ENCODE assay signal across 24 mouse cellular contexts in genomic region chr8:7973791-7974190, GRCm38 (mm10).
DNase-seq lines count a peak whose midpoint lies in the region; ATAC-seq and TF ChIP-seq lines count a peak whose summit lies in the region.
"Had no signal": no experiment of that assay in that cellular context is flagged by ENCODE, and none has a peak within 500 bp of the region (broad histone marks: within the 10 kb centered on the region; RNA-seq: fewer than 3 reads in every experiment).

No protein-coding gene starts in this region.

- H3K36me3 ChIP-seq in embryonic facial prominence, embryonic 14.5 days (ENCODE audit: control insufficient read depth, insufficient read depth, low read length): no peaks in the 10 kb centered on the region
- H3K36me3 ChIP-seq in embryonic facial prominence, embryonic 10.5 days (replicated peaks): no peaks in the 10 kb centered on the region
- no peaks in the 10 kb centered on the region for H3K36me3 ChIP-seq in forebrain, embryonic 16.5 days (ENCODE audit: control insufficient read depth, insufficient read depth)
- H3K36me3 ChIP-seq in forebrain, embryonic 15.5 days: no peaks in the 10 kb centered on the region
- H3K36me3 ChIP-seq: embryonic facial prominence, embryonic 12.5 days; embryonic facial prominence, embryonic 15.5 days; forebrain, embryonic 12.5 days had no signal

- no peaks in the 10 kb centered on the region for H3K27me3 ChIP-seq in embryonic facial prominence, embryonic 14.5 days (replicated peaks; ENCODE audit: control insufficient read depth, insufficient read depth, low read length)
- H3K27me3 ChIP-seq in embryonic facial prominence, embryonic 10.5 days (replicated peaks; ENCODE audit: low read depth, poor library complexity, severe bottlenecking): no peaks in the 10 kb centered on the region
- H3K27me3 ChIP-seq in forebrain, embryonic 16.5 days (replicated peaks; ENCODE audit: control insufficient read depth, insufficient read depth, low read length): no peaks in the 10 kb centered on the region
- no peaks in the 10 kb centered on the region for H3K27me3 ChIP-seq in forebrain, embryonic 15.5 days
- H3K27me3 ChIP-seq: embryonic facial prominence, embryonic 12.5 days; embryonic facial prominence, embryonic 15.5 days; forebrain, embryonic 12.5 days; Patski had no signal

- no peak overlapping the region for H3K4me2 ChIP-seq in embryonic facial prominence, embryonic 14.5 days (ENCODE audit: low read depth, low read length)
- no peak overlapping the region for H3K4me2 ChIP-seq in forebrain, embryonic 16.5 days (ENCODE audit: low read length)
- no peak overlapping the region for H3K4me2 ChIP-seq in forebrain, embryonic 15.5 days (replicated peaks)
- H3K4me2 ChIP-seq: embryonic facial prominence, embryonic 12.5 days; embryonic facial prominence, embryonic 15.5 days; forebrain, embryonic 12.5 days had no signal

- DNase-seq in embryonic facial prominence, embryonic 14.5 days (ENCODE audit: low spot score): peak; percentile 32
- no peak for DNase-seq in embryonic facial prominence, embryonic 10.5 days (ENCODE audit: low spot score)
- peak; percentile 50 for DNase-seq in adipocyte (ENCODE audit: low spot score)
- DNase-seq in fibroblast of lung, adult 2 months (ENCODE audit: low read depth): peak; percentile 63
- no peak for DNase-seq in layer of hippocampus, adult 2 months (ENCODE audit: low spot score in 2 of 2)
- DNase-seq in spleen, adult 18-20 months: no peak
- DNase-seq: adrenal gland, adult 2 months; adrenal gland, postnatal 10 days; adrenal gland, postnatal 25 days; cerebellum, adult 11-12 months; cerebellum, adult 8-10 months; cerebellum, adult 9-11 months; cerebellum, postnatal 14 days; cerebellum, postnatal 36 days; embryo, embryonic 11 days; forebrain, postnatal 0 days had no signal

- no peak overlapping the region for H3K9ac ChIP-seq in embryonic facial prominence, embryonic 14.5 days (ENCODE audit: low read depth, low read length)
- no peak overlapping the region for H3K9ac ChIP-seq in forebrain, embryonic 16.5 days (replicated peaks; ENCODE audit: low read depth, low read length)
- H3K9ac ChIP-seq in forebrain, embryonic 15.5 days (replicated peaks): no peak overlapping the region
- H3K9ac ChIP-seq: embryonic facial prominence, embryonic 12.5 days; embryonic facial prominence, embryonic 15.5 days; forebrain, embryonic 12.5 days; forebrain, postnatal 0 days had no signal

- no peaks in the 10 kb centered on the region for H3K9me3 ChIP-seq in embryonic facial prominence, embryonic 14.5 days (ENCODE audit: control insufficient read depth, low read length)
- no peaks in the 10 kb centered on the region for H3K9me3 ChIP-seq in embryonic facial prominence, embryonic 10.5 days
- no peaks in the 10 kb centered on the region for H3K9me3 ChIP-seq in forebrain, embryonic 16.5 days (ENCODE audit: control insufficient read depth, low read length)
- no peaks in the 10 kb centered on the region for H3K9me3 ChIP-seq in forebrain, embryonic 15.5 days
- H3K9me3 ChIP-seq: embryonic facial prominence, embryonic 12.5 days; embryonic facial prominence, embryonic 15.5 days; forebrain, embryonic 12.5 days had no signal

- no peak for TF ChIP-seq CTCF in layer of hippocampus, adult 2 months (conservative IDR thresholded peaks at IDR 0.05)

- no peak overlapping the region for H3K4me3 ChIP-seq in embryonic facial prominence, embryonic 14.5 days (ENCODE audit: low read depth, low read length)
- no peak overlapping the region for H3K4me3 ChIP-seq in embryonic facial prominence, embryonic 10.5 days
- no peak overlapping the region for H3K4me3 ChIP-seq in forebrain, embryonic 16.5 days (replicated peaks; ENCODE audit: low read length)
- no peak overlapping the region for H3K4me3 ChIP-seq in forebrain, embryonic 15.5 days
- no peak overlapping the region for H3K4me3 ChIP-seq in layer of hippocampus, adult 2 months
- H3K4me3 ChIP-seq: embryonic facial prominence, embryonic 12.5 days; embryonic facial prominence, embryonic 15.5 days; erythroblast, embryonic 14.5 days; forebrain, embryonic 12.5 days had no signal

- no peak for ATAC-seq in embryonic facial prominence, embryonic 14.5 days (ENCODE audit: low read depth)
- ATAC-seq in forebrain, embryonic 16.5 days: 0 out of 2 replicates have a peak, but pooled peaks have one; percentile 23
- no peak for ATAC-seq in forebrain, embryonic 15.5 days (replicated peaks)
- ATAC-seq: activated CD4-positive, CD25-positive, alpha-beta regulatory T cell, adult 4 months; forebrain, postnatal 0 days; Patski had no signal

- WGBS in embryonic facial prominence, embryonic 14.5 days: 78% methylated on average over 4 of the region's 4 CpGs
- WGBS in embryonic facial prominence, embryonic 10.5 days: 85% methylated on average over 4 of the region's 4 CpGs
- 54% methylated on average over 4 of the region's 4 CpGs for WGBS in forebrain, embryonic 16.5 days
- WGBS in forebrain, embryonic 15.5 days: 61% methylated on average over 4 of the region's 4 CpGs

- no peak overlapping the region for H3K27ac ChIP-seq in embryonic facial prominence, embryonic 14.5 days (replicated peaks; ENCODE audit: low read depth, low read length)
- no peak overlapping the region for H3K27ac ChIP-seq in embryonic facial prominence, embryonic 10.5 days (replicated peaks)
- H3K27ac ChIP-seq in forebrain, embryonic 16.5 days (ENCODE audit: low read length): no peak overlapping the region
- no peak overlapping the region for H3K27ac ChIP-seq in forebrain, embryonic 15.5 days (replicated peaks)
- H3K27ac ChIP-seq in layer of hippocampus, adult 2 months: no peak overlapping the region
- H3K27ac ChIP-seq: embryonic facial prominence, embryonic 12.5 days; embryonic facial prominence, embryonic 15.5 days; forebrain, embryonic 12.5 days had no signal

- no peaks in the 10 kb centered on the region; the same call in 1 of the 2 replicates for H3K4me1 ChIP-seq in embryonic facial prominence, embryonic 14.5 days (ENCODE audit: control insufficient read depth, insufficient read depth, low read length)
- peaks cover 6% of the 10 kb centered on the region; the same call in 1 of the 2 replicates for H3K4me1 ChIP-seq in embryonic facial prominence, embryonic 10.5 days
- no peaks in the 10 kb centered on the region; the same call in 1 of the 2 replicates for H3K4me1 ChIP-seq in forebrain, embryonic 16.5 days (replicated peaks; ENCODE audit: control insufficient read depth, insufficient read depth, low read length)
- peaks cover 10% of the 10 kb centered on the region; the same call in 1 of the 2 replicates for H3K4me1 ChIP-seq in forebrain, embryonic 15.5 days
- H3K4me1 ChIP-seq: embryonic facial prominence, embryonic 12.5 days; embryonic facial prominence, embryonic 15.5 days; forebrain, embryonic 12.5 days had no signal

Comparison
In these comparisons a context has a peak if more than half of its experiments do, and no peak if none do; other contexts are left out.
1. DNase-seq: peak in embryonic facial prominence, embryonic 14.5 days (single experiment), adipocyte (single experiment) and fibroblast of lung, adult 2 months (single experiment); none in embryonic facial prominence, embryonic 10.5 days (single experiment), layer of hippocampus, adult 2 months (0 of 2) and spleen, adult 18-20 months (0 of 2).